Mouse (Mus musculus): ENCODE data around the gene Ube2z.
A peak's percentile ranks its signal among the peaks of the same experiment; 100 is the strongest.

The Ube2z gene

DNA sequence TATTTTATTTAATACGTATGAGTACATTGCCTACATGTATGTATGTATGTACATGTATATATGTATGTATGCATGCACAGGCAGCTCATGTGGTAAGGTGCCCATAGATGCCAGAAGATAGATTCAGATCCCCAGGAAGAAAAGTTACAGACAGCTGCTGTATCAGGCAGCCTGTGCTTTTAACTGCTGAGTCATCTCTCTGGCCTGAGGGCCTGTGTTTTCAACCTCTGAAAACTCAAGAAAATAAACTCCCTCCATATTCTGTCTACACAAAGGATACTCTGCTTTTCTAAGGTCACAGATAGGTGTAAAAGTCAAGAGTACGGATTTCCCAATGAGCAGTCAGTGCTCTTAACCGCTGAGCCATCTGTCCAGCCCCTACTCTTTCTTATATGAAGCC is 14.3 kb downstream of the Ube2z start:
- DNase-seq, result no peak

DNA sequence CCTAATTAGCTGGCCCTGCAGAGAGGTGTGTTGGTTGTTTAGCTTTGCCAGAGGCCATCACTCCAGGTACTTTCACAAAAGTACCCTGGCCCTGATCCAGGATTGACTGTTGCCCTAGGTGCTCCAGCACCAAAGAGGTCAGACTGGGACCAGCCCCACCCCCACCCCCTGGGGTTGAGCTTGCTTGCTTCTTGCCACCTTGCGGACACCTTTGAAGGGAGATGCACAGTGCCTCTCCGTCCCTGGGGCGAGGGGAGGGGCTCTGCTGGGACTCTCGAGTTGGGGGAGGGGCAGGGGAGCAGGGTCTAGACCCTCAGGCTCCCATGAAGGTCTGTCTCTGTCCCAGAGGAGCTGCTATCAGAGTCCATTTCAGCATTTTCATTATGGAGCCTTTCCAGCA is 15.2 kb downstream of the Ube2z start:
- DNase-seq, result no peak

DNA sequence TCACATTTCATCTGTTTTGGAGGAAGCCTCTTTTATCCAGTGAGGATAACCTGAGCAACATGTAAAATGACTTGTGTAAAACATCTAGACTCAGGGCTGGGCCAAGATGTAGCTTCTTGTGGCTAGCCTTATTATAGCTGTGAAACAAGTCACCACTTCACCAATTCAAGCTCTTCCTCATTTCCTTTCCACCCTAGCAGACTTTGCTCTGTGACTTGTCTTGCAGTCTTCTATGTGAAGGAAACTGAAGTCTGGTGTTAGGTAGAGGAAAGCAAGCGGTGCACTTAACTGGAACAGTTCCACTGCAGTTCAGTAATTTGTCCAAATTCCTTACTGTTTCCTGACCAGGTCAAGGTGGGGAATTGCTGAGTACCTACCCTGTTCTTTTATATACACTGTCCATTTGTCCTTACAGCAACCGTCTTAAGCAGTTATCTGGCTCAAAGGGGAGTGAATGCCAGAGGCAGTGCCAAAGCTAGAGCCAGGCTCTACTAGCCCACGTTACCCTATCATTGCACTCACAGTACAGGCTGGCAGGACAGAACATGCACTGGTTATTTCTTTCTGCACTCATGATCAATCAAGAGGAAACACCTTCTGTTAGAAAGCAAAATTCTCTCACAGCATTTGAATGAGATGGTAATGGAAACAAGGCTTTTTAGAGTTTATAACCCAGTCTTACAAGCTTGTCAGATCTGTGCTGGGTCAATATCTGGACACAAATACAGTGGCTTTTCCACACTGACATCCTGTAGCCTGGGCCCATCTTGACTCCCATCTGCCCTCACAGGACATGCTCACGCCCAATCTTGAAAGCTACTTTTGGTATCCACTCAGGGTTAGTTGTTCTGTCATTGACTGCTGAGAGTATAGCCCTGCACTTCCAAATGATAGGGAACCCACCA is 17.5 kb downstream of the Ube2z start:
- DNase-seq, result no peak

DNA sequence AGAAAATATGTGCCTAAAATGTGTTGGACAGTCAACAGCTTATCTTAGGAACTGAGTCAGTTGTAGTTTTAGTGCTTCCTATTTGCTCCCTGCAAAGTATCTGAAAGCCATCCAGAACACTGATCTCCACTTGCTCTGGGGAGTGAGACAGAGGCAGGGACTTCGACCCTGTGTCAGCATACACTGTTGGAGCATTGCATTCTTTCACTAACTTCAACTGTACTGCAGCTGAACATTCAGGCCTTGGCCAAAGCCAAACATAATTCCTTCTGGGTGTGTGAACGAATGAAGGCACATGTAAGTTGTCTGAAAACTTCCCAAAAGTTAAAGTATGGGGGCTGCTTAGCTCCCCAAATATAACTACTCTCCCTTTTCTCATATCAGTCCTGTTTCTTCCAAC is 18.4 kb downstream of the Ube2z start:
- DNase-seq, result no peak

DNA sequence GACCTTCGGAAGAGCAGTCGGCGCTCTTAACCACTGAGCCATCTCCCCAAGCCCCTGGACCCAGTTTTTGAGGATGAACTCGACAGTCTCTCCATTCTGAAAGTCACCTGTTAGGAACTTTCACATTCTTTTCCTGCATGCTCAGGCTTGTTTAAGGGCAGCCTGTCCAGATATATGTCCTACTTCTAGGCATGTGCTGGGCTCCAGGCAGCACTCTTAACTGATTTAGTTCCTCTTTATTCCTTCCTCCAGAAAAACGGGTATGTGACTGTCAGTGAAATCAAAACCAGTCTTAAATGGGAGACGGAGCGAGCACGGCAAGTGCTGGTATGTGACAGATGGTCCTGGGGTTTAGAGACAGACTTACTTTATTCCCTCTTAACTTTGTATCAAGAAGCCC is 19.2 kb downstream of the Ube2z start:
- DNase-seq, result no peak

DNA sequence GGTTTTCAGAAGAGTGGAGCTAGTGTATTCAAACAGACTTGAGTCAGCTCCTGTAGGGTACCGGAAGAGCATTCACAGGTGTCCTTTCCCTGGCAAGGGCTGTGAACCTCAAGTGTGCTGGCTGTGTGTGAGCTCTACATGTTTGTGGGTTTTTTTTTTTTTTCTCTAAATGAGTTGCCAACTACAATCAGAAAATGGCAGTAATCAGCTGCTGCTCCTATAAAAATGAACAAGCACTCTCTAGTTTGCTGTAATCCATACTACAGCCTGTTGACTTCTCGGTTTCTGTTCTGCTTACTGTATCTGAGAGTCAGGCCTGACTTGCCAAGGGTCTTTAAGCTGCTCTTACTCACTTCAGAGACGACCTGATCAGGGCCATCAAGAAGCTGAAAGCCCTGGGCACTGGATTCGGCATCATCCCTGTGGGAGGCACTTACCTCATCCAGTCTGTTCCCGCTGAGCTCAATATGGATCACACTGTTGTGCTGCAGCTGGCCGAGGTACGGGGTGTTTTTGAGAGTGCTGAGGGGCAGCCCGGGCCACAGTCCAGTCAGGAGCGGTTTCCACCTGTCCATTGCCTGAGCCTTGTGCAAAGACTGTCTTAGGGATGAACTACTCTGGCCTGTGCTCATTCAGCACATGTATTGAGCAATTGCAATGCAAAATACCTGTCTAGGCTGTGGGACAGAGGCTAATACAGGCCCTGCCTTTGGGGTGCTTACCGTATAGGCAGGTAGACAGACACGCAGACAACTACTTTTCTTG is 20.2 kb downstream of the Ube2z start:
- no peak for DNase-seq

DNA sequence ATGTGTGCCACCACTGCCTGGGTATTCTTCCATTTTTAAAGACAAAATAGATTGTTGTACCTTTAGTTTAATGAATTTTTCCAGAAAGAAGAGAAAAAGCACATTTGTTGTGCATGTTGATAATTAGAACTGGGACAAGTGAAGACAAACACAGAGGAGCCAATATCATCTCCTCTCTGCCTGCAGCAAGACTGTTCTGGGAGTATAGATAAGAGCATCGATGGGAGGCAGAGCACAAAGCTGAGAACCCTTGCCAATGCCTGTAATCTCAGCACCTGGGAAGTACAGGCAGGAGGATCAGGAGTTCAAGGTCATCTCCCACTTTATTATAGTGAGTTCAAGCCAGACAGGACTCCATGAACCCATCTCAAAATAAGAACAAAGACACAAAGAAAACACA is 26.6 kb downstream of the Ube2z start:
- DNase-seq, result no peak

DNA sequence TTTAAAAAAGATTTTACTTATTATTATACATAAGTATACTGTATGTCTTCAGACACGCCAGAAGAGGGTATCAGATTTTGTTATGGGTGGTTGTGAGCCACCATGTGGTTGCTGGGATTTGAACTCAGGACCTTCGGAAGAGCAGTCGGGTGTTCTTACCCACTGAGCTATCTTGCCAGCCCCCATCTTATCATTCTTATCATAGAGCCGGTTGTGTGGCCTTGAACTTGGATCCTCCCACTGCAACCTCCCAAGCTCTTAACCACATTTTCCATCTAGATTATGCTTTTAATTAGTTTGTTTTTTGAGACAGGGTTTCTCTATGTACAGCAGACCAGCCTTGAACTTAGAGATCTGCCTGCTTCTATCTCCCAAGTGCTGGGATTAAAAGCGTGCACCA is 27.7 kb downstream of the Ube2z start:
- DNase-seq, result no peak

DNA sequence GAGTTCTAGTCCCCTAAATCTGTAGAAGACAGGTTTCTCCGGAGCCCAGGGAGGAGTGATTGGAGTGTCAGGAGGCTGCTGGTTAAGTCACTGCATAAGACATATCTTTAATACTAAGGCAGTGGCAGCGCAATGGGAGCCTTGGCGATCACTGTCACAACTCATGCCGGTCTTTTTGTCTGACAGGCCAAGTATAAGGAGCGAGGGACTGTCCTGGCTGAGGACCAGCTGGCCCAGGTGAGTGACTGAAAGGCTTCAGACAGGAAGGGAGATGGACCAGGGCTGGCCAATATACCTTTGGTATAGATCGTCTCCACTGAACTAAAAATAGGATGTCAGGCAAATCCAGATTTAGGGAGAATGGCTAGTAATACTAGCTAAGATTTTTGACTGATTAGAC is 30.1 kb downstream of the Ube2z start:
- DNase-seq, result no peak

DNA sequence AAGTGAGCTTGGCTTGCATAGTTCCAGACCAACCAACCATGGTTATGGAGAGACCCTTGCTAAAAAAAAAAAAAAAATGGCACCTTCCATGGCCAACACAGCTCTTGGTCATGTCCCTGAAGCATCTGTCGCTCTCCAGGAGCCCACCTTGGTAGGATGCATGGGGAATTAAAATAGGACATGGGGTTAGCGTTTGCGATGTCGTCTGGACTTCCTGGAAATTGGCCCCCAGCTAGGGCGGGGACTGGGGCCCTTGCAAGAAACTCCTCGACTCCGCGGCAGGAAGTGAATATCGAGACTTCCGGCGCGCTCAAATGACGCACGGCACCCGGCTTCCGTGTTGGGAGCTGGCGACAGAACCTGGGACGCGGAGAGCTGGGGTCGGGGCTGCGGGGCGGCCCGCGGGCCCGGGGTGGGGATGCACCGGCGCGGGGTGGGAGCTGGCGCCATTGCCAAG is 30.6 kb downstream of the Ube2z start, which contains the start of gene Snf8:
Gene Snf8, plus strand, starts transcription at position 290 of the 457 bp plus-strand sequence.
- peak; percentile 96 for DNase-seq

DNA sequence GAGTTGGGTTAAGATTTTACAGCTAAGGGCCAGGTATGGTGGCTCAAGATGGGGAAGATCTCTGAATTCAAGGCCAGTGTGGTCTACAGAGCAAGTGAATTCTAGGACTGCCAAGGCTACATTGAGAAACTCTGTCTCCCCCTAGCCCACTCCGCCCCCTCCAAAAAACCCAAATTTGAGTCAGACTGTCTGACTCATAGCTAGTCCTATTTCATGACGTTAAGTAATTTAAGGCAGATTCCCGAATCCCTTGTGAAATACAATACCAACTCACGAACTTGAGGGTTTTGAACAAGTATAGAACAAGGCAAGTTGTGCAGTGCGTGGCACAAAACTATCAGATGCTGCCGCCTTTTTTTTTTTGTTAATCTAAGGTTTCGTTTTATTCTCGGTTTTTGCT is 31.1 kb downstream of the Ube2z start:
- DNase-seq, result no peak

DNA sequence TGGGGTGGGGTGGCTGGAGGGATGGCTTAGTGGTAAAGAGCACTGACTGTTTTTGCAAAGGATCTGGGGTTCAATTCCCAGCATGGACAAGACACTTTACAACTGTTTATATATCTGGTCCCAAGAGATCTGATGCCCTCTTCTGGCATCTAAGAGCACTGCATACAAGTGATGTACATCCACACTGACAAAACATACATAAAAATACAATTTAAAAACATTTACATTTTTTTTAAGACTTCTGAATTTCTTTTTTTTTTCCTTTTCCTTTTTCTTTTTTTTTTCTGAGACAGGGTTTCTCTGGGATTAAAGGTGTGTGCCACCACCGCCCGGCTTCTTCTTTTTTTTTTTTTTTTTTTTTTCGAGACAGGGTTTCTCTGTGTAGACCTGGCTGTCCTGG is 31.9 kb downstream of the Ube2z start:
- DNase-seq, result no peak

DNA sequence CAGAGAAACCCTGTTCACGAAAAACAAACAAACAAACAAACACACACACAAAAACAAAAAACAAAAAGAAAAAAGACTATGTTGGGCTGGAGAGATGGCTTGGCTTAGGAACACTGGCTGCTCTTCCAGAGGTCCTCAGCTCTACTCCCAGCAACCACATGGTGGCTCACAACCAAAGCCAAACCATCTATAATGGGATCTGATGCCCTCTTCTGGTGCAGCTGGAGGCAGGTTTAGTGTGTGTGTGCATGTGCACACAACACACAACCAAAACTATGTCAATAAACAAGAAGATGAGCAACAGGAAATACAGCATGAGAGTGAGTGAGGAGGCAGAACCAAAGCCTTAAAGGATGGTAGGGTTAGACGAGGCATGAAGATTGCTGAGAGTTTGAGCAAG is 33.5 kb downstream of the Ube2z start:
- no peak for DNase-seq

DNA sequence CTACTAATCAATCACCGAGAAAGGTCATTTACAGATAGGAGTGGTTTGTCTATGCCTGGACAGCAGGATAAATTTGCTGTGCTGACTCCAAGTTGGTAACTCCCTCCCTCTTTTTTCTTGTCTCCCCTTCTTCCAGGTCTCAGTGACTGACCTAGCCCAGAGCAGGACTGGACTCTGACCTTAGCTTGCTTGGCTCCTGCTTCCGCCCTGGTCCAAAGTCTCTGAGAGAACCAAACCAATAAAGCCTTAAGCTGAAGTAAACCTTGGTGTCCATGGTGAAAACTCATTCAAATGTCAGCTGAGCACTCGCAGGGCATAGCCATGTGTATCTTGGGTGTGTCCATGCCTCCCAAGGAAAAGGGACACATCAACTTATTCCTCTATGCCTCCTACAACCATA is 34.6 kb downstream of the Ube2z start:
- DNase-seq, result no peak

DNA sequence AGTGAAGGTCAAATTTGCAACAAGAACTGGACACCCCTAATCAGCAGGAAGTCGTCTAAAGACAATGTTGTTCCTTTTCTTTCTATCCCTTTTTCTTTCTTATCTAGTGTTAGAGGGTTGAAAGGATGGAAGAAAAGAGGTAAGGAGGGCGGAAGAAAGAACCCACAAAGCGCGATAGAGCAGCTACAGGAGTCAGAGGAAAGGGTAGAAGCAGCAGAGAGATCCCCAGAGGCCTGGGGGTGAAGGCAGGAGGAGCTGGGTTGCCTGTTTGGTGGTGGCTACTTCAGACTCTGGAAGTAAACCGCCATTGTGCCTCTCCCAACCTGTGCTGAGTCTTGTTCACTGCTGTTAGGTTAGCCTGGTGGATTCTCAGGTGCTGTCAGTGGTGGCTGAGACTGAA is 37.1 kb downstream of the Ube2z start:
- no peak for DNase-seq

DNA sequence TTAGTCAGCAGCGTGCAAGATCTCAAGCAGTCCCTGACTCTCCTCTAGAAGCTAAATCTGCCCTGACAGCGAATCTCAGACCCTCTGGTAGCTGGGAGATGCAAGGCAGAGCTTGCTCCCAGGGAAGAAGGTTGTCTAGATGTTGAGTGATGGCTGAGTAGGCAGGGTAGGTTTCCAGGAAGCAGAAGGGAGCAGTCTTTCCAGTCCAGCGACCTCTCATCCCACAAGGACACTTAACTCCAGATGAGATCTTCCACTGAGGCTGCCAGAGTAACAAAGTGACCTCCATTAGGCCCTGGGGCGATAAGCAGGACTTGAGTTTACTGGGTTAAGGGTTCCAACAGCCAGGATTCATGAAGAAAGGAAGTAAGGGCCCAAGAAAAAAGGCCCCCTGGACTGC is 44.6 kb downstream of the Ube2z start:
- no peak for DNase-seq

DNA sequence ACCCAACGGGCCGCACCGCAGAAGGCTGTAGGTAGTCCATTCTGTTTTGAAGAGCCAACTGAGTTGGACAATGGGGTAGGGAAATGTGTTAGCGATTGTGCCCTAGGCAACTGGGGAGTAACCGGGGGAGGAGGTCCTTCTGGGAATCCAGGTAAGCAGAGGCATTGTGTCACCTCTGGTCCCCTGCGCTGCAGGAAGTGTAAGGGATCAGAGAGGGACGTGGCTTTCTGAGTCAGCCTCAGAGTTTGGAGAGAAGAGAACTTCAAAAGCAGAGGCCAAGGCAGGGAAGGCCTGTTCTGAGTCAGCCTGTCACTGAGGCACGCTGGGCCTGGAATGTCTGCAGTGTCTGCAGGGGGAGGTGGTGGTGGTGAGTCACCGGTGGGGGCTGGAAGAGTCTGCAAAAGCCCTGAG is 47.2 kb downstream of the Ube2z start:
- DNase-seq, result peak; percentile 42

DNA sequence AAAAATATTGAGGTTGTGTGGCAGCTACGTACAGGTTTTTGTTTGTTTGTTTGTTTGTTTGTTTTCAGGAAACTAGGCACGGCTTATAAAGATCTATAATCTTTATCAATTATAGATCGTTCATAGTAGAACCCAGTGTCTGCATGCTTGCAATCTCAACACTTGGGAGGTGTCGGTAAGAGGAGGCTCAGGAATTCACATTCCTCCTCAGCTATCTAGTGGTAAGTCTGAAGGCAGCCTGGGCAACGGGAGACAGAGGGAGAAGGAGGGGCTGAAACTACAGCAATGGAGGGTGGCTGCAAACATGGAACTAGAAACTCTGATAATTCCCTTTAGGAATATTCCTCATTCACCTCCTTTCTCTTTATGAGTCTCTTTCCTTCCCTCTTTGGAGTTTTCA is 49.8 kb downstream of the Ube2z start:
- DNase-seq, result no peak

DNA sequence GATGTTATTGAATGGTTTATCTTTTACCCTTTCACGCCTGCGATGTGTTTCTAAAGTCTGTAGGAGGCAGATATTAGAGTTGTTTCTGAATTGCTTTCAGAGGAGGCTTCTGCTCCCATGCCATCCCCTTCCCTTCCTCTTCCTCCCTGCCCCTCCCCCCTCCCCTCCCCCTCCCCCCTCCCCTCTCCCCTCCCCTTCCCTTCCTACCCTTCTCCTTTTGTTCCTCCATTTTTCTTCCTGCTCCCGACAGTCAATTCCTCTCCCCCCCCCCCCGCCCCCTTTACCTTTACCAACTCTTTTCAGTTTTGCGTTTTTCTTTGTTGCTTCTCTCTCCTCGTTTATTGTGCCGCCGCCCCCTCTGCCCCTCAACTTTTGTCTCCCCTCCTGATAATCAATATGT is 53.2 kb downstream of the Ube2z start:
- no peak for DNase-seq

DNA sequence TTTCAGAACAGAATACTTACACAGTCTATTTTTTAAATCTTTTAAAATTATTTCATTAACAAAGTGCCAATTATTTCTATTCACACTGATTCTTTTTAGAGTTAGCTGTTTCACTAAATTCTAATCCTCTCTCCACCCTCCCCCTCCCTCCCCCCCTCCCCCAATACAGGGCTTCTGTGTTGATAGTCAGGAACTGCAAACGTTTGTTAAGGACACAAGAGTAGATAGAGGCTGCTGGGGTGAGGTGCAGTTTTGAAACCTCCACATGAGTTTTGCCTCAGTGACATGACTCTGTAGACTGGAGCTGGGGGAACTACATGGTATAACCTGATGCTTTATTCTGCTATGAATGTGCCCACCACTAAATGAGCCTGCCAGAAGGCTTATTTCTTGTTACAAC is 56.4 kb downstream of the Ube2z start:
- DNase-seq, result no peak

DNA sequence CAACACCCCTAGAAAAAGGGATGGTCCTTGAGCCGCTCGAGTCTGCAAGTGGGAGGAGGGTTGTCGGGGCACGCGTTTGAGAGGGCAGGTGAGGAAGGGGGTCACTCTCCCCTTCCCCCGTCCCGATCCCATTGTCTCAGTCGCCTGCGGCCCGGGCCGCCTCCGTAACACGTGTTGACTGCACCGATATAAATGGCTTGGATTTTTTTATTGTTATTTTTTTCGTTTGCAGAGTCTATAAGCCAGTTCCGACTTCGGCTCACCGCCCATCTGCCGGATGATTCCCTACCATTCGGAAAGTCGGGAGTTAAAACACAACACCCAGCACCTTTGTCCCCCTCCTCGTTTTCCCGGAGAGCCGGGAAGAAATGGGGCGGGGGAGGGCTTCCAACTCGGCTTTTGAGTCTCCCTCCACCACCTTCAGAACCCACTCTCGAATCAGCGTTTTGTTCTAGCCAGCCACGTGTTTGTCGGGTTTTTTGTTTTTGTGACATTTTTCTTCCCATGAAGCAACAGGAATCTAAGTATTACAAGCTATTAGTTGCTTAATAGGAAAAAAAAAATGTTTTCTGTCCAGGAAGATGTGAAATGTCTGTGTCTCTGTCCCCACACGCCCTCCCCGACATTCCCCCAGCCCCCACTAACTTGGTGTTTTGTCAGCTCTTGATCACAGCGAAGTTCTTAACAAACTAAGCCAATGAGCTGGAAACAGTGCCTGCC is 57.5 kb downstream of the Ube2z start:
- DNase-seq, result no peak

DNA sequence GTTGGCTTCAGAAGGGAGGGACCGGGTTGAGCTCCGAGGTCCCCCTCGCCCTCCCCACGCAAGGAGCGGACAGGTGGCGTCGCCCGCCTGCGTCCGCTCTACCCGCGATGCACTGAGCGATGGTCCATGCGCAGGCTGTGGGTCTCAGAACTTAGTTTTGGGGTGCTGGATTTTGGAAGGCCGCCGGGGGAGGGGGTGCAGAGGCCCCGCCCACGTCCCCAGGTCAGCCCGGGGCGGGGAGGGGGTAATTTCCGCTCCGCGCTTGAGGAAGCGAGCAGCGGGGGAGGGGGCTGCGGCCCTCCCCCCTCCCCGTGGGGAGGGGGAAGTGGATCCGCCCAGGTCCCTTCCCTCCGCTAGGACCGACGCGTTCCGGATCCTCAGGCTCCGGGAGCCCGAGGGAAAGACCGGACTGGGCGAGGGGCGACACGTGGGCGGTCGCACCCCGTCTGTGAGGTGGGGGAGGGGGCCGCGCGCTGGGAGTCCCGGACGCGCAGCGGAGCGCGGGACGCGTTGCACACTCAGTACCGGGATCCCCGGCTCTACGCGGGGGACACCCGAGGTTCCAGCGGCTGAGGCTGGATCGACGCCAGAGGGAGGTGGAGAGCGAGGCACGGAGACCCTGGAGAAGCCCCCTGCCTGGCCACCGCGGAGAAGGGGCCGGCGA is 58.2 kb downstream of the Ube2z start:
- DNase-seq, result no peak

DNA sequence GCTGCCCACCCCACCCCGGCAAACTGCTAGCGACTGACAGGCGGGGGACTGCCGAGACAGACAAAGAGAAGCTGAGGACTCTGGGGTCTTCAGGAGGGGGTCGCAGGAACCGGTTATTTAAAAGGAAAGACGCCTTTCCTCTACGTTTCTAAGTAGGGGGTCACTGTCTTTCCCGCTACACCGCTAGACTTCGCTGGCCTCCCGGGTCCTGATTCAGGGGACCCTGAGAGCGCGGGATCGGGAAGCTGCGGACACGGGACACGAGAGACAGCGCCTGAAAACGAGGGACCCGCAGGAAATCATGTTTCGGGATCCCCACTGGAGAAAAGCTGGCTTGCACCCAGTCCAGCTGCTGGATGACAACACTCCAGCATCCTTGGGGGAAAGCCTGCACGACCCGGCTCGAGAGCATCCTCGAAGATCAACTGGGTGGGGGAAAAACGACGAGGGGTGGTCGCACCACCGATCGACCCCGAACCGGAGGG is 58.8 kb downstream of the Ube2z start:
- no peak for DNase-seq

Data from right cerebral cortex, adult 18-20 months (tissue).